Mouse (Mus musculus) stomach, postnatal 0 days (tissue): ENCODE results near the gene Kras.

Experiments used
- CTCF ChIP-seq: IDR thresholded peaks from 2 replicates; pipeline ENCODE4 v1.5.1; 2016; ENCODE audit warnings: antibody characterized with exemption, low read depth, mild to moderate bottlenecking, moderate library complexity
- EP300 ChIP-seq: optimal IDR thresholded peaks from 2 replicates; pipeline ENCODE3; 2016; ENCODE audit warnings: antibody characterized with exemption

- no peak for TF ChIP-seq CTCF
- no peak for TF ChIP-seq EP300
These were observed 51.9 kb downstream of the Kras start for GRCm38 (mm10) chr6:145197949-145198686.
